Mouse (Mus musculus): ENCODE measurements around the gene Gtf2h4.

The Gtf2h4 gene

DNA sequence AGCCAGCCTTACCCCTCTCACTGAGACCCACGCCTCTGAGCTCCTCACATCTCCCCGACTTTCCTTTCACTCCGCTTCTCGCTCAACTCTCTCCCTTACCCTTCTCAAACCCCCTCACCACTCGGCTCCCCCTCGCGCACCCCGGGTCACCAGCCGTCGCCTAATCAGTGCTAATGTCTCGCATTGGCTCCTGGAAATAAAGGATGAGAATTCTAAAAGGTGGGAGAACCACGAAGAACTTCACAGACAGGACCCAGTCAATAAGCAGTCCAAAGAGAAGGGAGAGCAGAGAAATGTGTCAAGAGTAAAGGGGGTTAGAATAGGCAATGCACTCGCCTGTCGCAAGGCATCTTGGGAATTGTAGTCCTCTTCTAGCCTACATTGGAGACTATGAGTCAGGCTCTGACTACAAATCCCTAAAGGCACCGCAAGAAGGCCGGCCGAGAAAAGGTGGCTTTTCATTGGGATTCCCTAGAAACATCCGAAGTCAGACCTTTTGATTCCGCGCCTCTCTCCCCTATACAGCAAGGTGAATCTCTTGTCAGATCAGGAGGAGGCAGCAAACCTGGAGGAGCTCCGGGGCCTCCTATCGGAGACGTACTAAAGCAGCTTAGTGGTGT lies at the start of gene Gtf2h4:
Gtf2h4 (minus strand) TSS at position 324 of the 620 bp plus-strand sequence.
- DNase-seq (ENCODE audit: inconsistent ontology term), result peak; percentile 94

DNA sequence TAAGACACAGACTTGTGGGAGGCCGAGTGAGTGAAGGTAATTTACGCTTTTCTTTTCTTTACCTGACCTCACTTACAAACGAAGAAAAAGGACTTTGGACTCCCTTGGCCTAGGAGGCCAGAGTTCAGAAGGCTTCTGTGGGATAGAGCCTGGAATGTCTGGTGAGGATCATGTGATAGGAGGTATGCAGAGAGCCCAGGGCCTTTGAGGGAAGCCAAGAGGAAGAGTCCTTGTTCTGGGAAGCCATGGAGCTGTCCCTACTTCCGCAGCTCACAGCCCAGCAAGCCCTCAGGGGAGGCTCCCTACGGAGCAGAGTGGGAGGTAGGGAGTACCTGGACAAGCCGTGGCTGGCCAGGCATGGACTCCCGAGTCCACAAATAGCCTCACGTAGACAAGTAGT lies 48.1 kb upstream of the Gtf2h4 start:
- DNase-seq (ENCODE audit: inconsistent ontology term), result no peak

DNA sequence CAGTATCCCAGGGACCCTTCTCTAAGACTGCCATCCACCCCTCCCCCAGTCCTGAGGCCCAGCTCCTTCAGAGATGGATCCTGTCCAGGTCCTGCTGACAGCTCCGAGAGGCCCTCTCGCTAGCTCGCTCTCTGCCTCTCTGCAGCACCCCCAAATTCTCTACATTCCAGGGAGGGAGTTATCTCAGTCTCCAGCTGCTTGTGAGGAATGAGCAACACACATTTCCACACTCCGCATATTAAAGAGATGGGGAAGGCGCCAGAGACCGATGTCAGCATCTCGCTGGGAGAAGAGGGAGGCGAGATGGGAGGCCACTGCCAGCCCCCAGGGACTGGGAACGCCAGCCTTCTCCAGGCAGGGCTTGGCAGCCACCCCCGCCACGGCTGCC lies 46.8 kb upstream of the Gtf2h4 start:
- peak; percentile 88 for DNase-seq (ENCODE audit: inconsistent ontology term)

DNA sequence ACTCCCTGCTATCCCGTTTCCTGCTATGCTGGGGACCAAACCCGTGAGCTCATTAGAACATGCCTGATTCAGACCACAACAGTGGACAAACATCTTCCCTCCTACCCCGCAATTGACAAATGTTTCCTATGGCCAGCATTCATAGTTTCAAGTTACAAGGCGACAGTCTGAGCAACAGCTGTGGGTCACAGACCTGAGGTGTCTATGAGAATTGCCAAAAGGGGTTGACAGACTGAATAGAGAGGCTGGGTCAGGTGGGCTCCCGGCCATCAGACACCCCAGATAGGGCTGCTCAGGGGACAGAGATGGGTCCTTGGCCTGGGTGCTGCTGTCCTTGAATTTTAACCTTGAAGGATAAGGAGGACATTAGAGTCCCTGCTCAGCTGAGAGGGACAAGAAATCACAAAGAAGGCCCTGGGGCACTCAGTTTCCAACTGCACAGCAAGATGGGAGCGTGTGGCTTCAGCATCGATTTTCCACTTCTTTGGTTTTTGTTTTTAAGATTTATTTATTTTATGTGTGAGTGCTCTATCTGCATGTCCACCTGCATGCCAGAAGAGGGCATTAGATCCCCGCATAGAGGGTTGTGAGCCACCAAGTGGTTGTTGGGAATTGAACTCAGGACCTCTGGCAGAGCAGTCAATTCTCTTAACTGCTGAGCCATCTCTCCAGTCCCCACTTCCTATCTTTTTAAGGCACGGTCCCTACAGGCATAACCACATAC lies 46.2 kb upstream of the Gtf2h4 start:
- DNase-seq (ENCODE audit: inconsistent ontology term), result no peak

DNA sequence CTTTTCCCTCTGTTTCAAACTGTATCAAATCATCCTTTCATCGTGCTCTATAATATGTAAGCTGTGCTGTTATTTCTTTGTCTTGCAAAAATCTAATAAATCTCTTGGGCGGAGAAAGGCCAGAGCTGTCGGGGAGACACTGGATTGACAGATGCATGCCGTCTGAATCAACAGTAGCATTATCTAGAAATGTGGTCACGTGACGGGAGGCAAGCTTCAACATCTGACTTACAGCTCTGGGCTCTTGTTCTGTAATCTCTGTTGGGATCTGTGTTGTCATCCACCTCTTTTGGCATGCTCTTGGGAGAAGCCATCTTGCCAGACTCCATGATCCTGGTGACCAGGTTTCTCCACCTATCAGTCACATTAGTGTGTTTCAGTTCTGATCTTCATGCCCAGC lies 43.5 kb upstream of the Gtf2h4 start:
- no peak for DNase-seq (ENCODE audit: inconsistent ontology term)

DNA sequence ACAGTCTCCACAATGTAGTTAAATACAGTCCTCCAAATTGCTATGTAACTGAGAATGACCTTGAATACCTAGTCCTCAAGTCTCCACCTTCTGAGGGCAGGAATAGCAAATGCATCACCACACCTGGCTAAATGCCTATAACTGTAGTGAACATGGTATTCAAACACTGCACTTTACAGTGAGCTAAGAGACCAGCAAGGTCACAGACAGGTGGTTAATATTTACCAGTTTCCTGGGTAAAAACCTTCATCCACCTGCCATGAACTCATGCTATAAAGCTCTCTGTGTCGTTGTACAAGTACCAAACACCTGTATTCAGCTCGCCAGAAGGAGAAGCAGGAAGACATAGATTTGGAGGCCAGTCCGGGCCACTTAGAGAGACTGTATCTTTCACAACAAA lies 42.6 kb upstream of the Gtf2h4 start:
- no peak for DNase-seq (ENCODE audit: inconsistent ontology term)

DNA sequence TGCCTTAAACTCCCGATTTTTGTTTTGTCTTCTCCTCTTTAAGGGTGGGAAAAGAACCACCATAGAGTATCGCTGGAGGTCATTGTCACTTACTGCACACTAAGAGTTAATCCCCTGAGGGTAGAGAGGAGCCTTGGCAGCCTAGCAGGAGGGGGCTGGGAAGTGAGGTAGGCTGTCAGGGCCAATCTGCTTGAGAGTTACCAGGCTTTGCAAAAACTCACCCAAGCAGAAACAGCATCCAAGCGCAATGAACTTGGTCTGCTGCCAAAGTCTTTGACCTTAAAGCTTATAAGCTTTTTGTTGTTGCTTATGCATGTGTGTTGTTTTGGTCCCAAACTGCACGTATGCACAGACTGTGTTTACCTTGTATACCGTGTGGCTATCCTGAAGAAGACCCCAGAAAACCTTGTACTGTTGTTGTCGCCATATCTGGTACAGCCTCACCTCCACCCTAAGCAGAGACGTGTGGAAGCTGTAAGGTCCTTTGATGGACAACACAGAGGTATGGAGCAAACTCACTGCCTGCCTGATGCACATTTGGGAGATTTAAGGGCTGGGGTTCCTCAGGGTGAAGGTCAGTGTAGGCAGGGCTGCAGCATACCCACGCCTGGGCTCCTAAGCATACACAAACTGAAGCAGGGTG lies 37.3 kb upstream of the Gtf2h4 start:
- peak; percentile 87 for DNase-seq (ENCODE audit: inconsistent ontology term)

DNA sequence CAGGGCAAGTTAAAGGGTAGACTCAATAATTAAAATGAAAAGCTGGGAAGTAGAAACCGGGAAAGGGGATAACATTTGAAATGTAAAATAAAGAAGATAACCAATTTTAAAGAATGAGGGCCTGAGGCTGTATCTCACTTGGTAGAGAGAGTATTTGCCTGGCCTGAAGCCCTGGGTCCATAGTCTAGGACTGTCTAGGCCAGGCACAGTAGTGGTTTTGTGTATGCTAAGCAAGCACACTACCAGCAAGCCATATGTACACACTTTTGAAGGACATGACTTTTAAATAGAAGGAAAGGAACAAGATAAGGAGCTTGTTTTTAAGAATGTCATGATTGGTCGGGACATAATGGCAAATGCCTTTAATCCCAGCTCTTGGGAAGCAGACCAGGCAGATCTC lies 35.1 kb upstream of the Gtf2h4 start:
- DNase-seq (ENCODE audit: inconsistent ontology term), result no peak

DNA sequence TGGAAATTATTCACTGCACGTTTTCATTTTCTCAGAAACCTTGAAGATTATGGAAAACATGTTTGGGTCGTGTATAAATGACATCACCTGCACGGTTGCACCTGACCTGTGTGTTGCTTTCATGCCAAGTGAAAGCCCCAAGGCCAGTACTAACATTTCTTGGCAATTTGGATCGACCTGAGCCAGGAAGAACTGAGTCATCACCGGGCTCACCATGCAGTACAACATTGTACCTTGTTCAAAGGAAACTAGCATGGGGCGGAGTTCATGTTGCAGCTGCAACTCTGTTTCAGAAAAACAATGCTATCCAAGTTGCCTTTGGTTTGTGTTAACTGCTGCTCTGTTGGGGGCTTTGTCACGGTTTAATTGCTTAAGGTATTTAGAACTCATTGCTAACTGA lies 34.4 kb upstream of the Gtf2h4 start:
- DNase-seq (ENCODE audit: inconsistent ontology term), result peak; percentile 61

DNA sequence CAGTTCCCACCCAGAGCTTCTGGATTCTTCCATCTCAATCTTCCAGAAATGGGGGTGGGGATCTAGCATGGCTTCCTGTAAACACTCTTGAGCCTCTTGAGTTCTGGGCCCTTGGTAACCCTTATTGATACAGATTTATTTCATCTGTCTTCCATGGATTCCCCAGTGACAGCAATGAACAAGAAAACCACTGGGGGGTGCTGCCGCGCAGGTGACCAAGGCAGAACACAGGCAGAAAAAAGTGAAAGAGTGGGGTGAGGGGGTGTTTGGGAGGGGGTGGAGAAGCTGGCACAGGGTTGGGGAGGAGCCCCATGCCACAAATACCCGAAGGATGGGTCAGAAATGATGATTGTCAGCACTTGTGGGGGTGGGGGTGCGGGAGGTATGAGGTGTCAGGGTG lies 32.3 kb upstream of the Gtf2h4 start:
- DNase-seq (ENCODE audit: inconsistent ontology term), result peak; percentile 91

DNA sequence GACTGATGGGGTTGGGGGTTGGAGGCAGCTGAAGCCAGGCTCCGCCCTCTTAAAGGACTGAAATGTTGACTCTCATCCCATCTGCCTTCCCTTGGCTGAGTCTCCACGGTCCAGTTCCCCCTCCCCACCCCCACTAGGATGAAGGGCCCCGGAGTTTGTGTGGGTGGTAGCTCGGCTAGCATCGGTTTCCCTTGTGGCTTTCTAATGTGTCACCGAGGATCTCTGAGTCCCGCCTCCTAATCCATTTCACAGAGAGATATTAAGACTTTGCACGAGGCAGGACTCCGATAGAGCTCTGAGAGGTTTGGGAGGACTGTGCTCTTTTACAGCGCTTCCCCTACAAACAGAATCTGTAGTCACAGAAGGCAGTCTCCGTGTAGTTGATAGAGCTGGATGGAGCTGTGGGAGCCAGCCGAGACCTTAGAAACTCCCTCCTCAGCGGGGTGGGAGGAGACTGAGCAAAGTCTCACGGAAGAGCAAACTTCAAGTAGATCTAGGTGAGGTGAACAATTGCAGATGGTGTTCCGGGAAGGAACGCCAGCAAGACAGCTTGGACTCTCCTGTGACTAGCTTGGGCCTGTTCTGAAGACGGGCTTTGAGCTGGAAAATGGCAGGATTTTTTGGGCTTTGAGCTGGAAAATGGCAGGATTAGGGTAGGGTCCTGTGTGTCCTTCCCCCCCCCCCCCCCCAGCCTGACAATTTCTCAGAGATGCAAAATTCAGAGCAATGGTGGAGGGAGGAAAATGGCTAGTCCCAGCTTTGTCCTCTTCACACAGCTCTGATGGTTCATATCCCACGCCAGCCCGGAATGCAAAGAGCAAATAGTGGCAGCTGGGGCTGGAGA lies 31.3 kb upstream of the Gtf2h4 start, which contains the start of gene Ddr1:
Ddr1 (minus strand) TSS at position 1 of the 844 bp plus-strand sequence.
- peak; percentile 97 for DNase-seq (ENCODE audit: inconsistent ontology term)

DNA sequence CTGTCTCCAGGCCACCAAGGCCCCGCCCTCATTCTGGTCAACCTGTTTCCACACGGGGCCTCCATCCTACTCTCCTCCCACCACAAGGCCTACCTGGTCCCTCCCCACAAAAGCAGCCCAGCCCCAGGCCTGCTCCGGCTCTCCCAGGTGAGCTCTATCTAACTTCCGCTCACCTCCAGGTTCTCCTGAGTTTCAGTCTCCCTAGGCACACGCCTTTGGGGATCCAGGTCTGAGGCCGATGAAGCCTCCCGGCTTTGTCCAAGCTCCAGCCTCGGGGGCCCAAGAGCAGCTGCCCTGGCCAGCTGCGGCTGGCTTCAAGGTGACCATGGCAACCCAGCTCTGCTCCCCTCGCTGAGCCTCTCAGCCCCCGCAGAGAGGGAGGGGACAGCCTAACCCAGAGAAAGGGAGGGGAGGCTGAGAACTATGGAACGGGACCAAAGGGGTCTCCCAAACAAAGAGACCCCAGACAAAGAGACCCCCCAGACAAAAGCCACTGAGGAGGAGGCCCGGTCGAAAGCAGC lies 30.3 kb upstream of the Gtf2h4 start:
- DNase-seq (ENCODE audit: inconsistent ontology term), result peak; percentile 76

DNA sequence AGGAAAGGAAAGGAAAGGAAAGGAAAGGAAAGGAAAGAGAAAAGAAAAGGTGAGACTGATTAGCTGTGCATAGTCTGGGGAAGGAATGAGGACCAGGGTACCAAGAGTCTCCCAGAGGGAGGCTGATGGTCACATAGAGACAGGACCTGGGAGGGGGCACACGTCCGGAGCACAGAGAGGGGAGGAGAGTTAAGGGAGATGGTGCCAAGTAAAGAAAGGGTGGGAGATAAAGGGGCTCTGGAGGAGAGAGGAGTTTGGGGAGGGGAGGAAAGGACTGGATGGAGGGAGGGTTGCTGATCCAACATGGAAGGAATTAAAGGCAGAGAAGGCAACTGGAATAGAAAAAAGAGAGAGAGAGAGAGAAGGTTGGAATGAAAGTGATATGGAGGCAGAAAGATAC lies 29.5 kb upstream of the Gtf2h4 start:
- no peak for DNase-seq (ENCODE audit: inconsistent ontology term)

DNA sequence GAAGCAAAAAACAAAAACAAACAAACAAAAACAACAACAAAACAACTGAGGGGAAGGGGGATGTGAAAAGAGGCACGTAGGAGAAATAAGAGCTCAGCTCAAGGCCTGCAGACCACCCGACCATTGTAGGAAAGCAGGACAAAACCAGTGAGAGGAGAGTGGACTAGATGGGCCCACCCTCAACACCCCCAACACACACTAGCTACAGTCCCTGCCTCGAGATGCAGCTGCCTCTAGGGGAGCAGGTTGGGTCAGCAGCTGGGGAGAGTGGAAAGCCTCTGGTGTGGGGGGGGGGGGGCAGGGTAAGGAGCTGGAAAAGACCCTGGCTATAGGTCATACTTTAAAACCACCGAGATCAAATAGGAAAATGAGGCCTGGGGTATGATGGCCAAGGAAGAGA lies 29.1 kb upstream of the Gtf2h4 start:
- no peak for DNase-seq (ENCODE audit: inconsistent ontology term)

DNA sequence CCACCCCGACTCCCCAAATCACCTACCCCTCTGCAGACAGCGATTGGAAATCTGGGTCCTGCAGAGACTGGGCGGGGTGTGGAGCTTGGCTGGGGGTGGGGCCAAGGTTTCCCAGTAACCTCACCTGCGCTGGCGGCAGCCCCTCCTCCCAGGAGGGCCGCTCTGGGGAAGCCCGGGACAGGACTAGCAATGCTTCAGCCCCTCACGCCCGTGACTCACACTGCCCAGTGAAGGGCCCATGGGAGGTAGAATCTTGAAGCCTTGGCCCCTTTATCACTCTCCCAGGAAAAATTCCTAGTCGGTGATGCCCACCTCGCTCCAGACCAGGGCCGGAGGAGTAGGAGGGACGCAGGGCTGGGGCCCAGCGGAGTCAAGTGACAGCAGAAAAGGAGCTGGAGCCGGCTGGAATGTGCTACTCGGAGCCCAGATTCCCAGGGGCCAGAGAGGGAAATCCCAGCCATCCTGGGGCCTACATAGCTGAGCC lies 28.5 kb upstream of the Gtf2h4 start:
- DNase-seq (ENCODE audit: inconsistent ontology term), result peak; percentile 89

DNA sequence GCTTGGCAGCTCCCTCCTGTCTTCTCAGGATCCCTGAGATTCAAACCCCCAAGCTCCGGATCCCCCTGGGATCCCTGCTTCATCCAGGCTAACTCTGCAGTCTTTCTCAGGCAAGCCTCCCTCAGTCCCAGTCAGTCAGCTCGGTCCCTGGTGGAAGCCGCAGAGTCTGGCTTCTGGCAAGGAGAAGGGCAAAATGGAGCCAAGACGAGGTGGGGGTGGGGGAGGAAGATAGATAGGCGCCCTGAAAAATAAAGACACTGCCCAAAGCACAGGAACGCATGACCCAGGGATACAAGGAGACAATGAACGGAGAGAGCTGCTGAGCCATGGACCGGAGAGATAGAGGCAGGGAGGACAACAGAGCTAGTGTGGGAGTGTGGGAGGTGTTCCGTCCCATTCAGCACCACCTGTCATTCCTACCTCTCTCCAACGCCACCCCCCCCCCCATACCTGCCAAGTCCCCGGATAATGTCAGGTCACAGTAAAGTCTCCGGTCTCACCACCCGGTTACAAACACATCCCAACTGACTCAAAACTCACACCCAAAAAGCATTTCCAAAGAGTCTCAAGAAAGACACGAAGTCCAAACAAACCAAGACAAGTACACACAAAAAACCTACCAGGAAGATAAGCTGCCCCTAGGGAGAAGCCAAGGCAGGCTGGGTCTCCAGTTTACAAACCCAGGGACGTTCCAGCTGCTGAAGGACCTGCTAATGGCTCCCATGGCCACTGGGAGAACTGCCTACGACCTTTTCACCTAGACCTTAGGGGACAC lies 27.9 kb upstream of the Gtf2h4 start:
- peak; percentile 78 for DNase-seq (ENCODE audit: inconsistent ontology term)

DNA sequence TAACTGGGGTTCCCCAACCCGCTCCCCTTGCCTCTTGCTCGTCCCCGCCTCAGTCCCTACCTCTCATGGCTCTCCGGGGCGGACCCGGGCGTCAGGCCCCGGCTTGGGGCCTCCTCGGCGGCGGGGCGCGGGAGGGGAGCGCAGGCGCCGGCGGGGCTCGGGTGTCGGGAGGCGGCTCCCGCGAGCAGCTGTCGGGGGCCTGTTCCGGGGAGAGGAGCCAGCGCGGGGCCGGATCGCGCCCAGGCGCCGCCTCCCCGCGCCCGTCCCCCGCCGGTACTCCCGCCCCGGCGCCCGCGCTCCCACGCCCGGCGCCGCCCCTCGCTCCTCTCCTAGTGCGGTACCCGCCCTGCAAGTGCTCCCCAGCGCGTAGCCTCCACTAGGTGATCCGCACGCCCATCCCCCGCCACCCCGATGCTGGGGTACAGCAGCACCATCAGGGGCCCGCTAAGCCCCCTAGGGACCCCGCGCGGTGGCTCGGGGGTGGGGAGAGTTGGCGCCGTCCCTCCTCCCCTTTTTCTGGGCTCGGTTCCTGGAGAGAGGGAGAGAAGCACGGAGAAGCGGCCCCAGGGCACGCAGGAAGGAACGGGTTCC lies 26.9 kb upstream of the Gtf2h4 start:
- peak; percentile 94 for DNase-seq (ENCODE audit: inconsistent ontology term)

DNA sequence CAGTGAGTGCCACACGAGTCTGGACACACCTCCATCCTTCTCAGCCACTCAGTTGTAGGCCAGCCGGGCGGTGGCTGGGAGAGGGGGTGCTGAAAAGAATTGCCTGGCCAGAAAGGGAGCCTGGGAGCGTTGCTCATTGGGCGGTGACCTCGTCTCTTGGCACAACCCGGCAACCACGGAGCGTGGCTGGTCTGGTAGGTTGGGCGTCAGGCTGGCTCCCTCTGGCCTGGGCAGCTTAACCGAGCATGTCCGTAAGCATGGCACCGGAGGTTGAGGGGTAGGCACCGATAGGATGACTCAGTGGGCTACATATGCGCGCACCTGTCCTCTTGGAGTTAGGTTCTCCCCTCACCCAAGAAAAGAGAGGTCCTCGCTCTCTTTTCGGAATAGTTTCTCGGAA lies 26.4 kb upstream of the Gtf2h4 start:
- DNase-seq (ENCODE audit: inconsistent ontology term), result peak; percentile 98

DNA sequence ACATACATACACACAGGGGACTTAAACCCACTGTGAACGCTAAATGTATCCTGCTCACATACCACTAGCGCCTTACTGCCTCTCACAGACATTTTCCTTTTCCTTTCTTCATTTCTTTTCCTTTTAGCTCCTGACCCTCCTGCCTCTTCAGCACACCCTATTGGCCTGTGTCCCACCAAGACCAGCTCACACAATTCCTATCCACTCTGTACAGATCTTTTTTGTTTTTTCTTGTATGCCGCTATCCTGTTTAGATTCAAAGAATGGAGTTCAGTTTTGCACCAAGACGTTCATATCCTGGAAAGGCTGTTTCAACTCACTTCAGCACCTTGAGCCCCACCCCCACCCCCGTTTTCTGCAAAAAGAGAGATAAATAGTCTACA lies 25.0 kb upstream of the Gtf2h4 start:
- no peak for DNase-seq (ENCODE audit: inconsistent ontology term)

DNA sequence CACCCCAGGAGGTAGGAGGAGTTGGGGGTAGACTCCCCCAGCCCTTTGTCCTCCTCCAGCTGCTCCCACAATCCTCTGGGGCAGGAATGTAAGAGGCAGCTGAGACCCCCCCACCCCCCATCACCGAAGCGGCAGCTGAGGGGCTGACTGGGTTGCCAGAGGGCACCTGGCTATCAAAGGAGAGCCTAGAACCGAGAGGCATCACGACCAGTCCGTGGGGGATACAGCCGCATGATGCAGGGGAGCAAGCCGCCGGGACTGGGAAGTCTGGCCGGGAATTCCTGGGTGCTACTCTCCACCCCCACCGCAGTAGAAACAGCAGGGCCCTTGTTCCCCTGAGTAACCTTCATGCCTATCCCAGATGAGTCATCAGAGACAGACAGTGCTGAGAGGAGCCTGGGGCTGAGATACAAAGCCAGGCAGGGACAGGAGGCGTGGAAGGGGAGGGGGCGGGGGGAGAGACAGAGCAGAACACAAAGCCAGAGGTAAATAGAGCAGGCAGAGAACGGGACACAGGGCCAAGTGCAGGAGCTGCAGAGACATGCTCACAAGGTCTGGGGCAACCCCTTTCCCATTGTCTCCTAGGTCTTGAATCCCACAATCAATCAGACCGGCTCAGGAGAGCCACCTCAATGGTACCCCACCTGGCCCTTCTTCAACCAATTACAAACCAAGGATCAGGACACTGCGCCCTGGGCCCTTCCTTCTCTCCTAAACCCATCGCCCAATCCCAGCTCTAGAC lies 24.4 kb upstream of the Gtf2h4 start:
- DNase-seq (ENCODE audit: inconsistent ontology term), result peak; percentile 100
